Mouse (Mus musculus) forebrain, embryonic 12.5 days (tissue): ENCODE data around the gene Faah. TPM values are rescaled to one million over a fixed set of nuclear protein-coding genes. Genes with fewer than 3 reads are reported as not detected.

Source experiments
- ATAC-seq: fragments of 200-750 bp; cut with Nextera tagmentation; 2 replicates; pipeline ENCODE4 v1.8.0; 2017; ENCODE audit warnings: moderate TSS enrichment; ENCODE audit not compliant: low FRiP score
- H3K27ac ChIP-seq: fragments of 300-500 bp; sonication (generic); 2 replicates; pipeline ENCODE4 v1.5.1; 2016; ENCODE audit warnings: mild to moderate bottlenecking
- H3K27me3 ChIP-seq: fragments of 300-500 bp; sonication (generic); 2 replicates; pipeline ENCODE4 v1.6.1; 2016; ENCODE audit warnings: mild to moderate bottlenecking
- H3K36me3 ChIP-seq: fragments of 300-500 bp; sonication (generic); replicated peaks from 2 replicates; pipeline ENCODE4 v1.6.1; 2016; ENCODE audit warnings: mild to moderate bottlenecking
- H3K4me1 ChIP-seq: fragments of 300-500 bp; sonication (generic); 2 replicates; pipeline ENCODE4 v1.6.1; 2016
- H3K4me2 ChIP-seq: fragments of 300-500 bp; sonication (generic); 2 replicates; pipeline ENCODE4 v1.6.1; 2016; ENCODE audit warnings: mild to moderate bottlenecking, moderate library complexity
- H3K4me3 ChIP-seq: fragments of 300-500 bp; sonication (generic); replicated peaks from 2 replicates; pipeline ENCODE4 v1.5.1; 2016; ENCODE audit warnings: mild to moderate bottlenecking
- H3K9ac ChIP-seq: fragments of 300-500 bp; sonication (generic); 2 replicates; pipeline ENCODE4 v1.6.1; 2016; ENCODE audit warnings: mild to moderate bottlenecking
- H3K9me3 ChIP-seq: fragments of 300-500 bp; sonication (generic); 2 replicates; pipeline ENCODE4 v1.6.1; 2016
- WGBS: fragments of 180-500 bp; shearing (Covaris S2); methylation state at CpG from one replicate; pipeline ENCODE4 v1.1.7; 2016; 5-methylcytosine and 5-hydroxymethylcytosine counted together
- polyA plus RNA-seq: library from polyadenylated mRNA; unstranded; fragments of >200 nt; fragmentation: Nextera tagmentation; extraction: Ambion mirVana; gene quantifications from 2 replicates; pipeline ENCODE4 v1.2.1, GENCODE M21; 2016

Faah gene
- polyA plus RNA-seq, 1 experiment from 2014 or later, result 3.2 TPM

GRCm38 (mm10) chr4:115994662-115995375 lies 22.9 kb downstream of the Faah start:
- Histone ChIP-seq H3K4me3 (no peak overlapping the region), H3K27ac (no peak overlapping the region), H3K4me2 (no peak overlapping the region), H3K4me1 (no peaks in the 10 kb centered on the region), H3K9me3 (no peaks in the 10 kb centered on the region; the same call in 1 of the 2 replicates), H3K27me3 (peaks cover 11% of the 10 kb centered on the region; the same call in 1 of the 2 replicates), H3K9ac (no peak overlapping the region), H3K36me3 (no peaks in the 10 kb centered on the region)
- ATAC-seq, result no peak
- 87% methylated on average over 16 of the region's 16 CpGs for WGBS

DNA sequence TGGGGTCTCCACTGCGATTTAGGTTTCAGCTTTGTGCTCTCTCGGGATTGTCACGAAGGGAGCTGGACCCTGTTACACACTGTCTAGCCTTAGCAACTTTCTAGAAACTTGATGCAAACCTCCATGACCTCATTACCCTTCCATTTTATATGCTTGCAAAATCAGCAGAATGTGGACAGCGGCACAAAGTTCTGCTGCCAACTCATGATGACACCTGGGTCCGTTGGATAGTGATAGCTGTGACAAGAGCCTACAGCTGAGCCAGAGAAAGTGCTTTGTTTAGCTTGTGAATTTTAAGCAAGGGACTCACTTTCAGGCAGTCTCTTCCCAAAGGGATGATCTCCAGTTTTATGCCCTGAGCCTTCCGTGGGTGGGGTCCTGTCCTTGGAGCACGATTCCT lies 28.3 kb downstream of the Faah start:
- no peak overlapping the region for H3K9ac ChIP-seq
- no peak overlapping the region for H3K4me2 ChIP-seq
- H3K4me3 ChIP-seq, result no peak overlapping the region
- no peak for ATAC-seq
- H3K27ac ChIP-seq, result no peak overlapping the region
- 85% methylated on average over 7 of the region's 7 CpGs for WGBS
- peaks cover 31% of the 10 kb centered on the region for H3K27me3 ChIP-seq
- no peaks in the 10 kb centered on the region for H3K36me3 ChIP-seq
- H3K9me3 ChIP-seq, result no peaks in the 10 kb centered on the region; the same call in 1 of the 2 replicates
- peaks cover 2% of the 10 kb centered on the region; the same call in 1 of the 2 replicates for H3K4me1 ChIP-seq

DNA sequence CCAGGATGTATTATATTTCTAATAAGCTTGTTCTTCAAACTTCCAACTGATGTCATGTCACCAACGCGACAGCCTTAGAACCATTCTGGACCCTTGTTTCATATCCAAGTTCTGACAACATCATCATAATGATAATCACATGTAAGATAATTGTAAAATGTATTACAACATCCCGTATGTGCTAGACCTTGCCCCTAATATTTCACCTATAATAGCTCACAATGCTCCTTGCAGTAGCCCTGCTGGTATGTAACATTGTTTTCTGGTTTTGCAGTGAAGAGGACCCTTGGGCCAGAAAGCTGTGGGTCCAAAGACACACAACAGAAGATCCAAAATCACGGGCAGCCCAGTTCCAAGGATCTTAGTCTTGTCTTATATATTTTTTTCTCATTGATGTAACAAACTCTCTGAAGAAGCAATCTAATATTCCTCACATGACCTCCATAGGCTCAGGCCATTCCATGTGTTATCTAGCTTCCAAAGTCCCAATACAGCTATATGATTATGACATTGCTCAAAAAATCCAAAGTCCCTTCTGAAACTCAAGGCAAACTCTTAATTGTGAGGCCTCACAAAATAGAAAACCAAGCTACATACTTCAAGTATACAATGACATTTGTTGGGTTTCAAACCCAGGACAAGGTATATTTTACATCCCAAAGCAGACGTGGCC lies 29.7 kb downstream of the Faah start:
- H3K36me3 ChIP-seq, result no peaks in the 10 kb centered on the region
- peaks cover 4% of the 10 kb centered on the region; the same call in 1 of the 2 replicates for H3K4me1 ChIP-seq
- H3K27ac ChIP-seq, result no peak overlapping the region
- no peaks in the 10 kb centered on the region; the same call in 1 of the 2 replicates for H3K9me3 ChIP-seq
- 75% methylated on average over 5 of the region's 5 CpGs for WGBS
- H3K4me2 ChIP-seq, result no peak overlapping the region
- H3K27me3 ChIP-seq, result peaks cover 43% of the 10 kb centered on the region
- no peak for ATAC-seq
- no peak overlapping the region for H3K9ac ChIP-seq
- no peak overlapping the region for H3K4me3 ChIP-seq

DNA sequence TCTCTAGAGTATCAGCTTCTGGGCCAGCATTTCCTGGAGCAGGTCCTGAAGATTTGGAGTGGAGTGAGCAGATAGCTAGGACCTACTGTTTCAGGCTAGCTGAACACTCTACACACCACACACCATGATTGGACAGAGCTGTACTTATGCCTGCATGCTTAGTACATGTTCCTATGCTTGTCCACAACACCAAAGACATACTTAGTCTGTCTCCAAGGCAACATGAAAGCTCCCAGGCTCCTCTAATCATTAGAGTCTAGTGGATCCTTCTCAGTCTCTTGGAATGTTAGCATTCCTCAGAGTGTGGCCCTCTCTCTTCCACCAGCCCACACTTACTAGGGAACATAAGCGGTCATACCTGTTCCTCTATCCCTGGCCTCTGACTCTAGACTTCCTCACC lies 30.3 kb downstream of the Faah start:
- H3K4me3 ChIP-seq, result no peak overlapping the region
- no peak overlapping the region for H3K4me2 ChIP-seq
- 84% methylated on average over 1 of the region's 1 CpGs for WGBS
- no peak overlapping the region for H3K9ac ChIP-seq
- peaks cover 49% of the 10 kb centered on the region for H3K27me3 ChIP-seq
- H3K36me3 ChIP-seq, result no peaks in the 10 kb centered on the region
- no peaks in the 10 kb centered on the region; the same call in 1 of the 2 replicates for H3K9me3 ChIP-seq
- ATAC-seq, result no peak
- no peak overlapping the region for H3K27ac ChIP-seq
- peaks cover 4% of the 10 kb centered on the region; the same call in 1 of the 2 replicates for H3K4me1 ChIP-seq

DNA sequence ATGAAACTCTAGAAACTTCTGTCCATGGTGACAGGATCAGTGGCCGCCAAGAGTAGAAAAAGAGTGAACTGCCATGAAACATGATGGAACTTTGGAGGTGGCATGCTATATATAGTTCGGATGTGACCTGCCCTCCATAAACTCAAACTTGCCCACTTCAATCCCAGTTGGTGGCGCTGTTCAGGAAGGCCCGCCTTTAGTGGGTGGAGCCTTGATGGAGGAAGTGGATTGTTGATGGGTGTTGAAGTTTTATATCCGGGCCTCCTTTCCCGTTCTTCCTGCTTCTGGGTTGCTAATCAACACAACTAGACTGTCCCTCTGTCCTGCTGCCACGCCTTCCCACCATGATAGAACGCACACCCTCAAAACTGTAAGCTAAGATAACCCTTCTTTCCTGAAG lies 32.8 kb downstream of the Faah start:
- ATAC-seq, result no peak
- H3K9ac ChIP-seq, result no peak overlapping the region
- H3K27ac ChIP-seq, result no peak overlapping the region
- H3K9me3 ChIP-seq, result no peaks in the 10 kb centered on the region
- no peaks in the 10 kb centered on the region for H3K36me3 ChIP-seq
- WGBS, result 34% methylated on average over 8 of the region's 8 CpGs
- no peak overlapping the region for H3K4me3 ChIP-seq
- peaks cover 72% of the 10 kb centered on the region for H3K27me3 ChIP-seq
- H3K4me1 ChIP-seq, result peaks cover 11% of the 10 kb centered on the region
- H3K4me2 ChIP-seq, result no peak overlapping the region

DNA sequence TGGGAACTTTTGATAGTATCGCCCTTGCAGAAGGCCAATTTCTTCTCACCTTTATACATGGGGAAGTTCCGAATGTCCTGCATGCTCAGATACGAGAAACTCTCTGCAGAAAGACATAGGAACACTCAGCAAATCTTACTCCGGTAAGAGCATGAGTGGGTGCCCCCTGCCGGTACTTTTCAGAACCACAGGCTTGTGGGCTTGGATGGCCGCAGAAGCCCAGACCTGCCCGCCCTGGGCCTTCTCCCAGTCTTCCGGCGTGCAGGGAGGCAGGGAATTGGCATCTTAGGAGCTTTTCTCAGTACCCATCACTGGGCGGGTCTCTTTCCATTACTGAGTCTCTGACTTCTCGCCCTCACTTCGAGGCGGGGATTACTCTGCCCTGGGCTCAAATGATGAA lies 33.6 kb downstream of the Faah start:
- WGBS, result 3% methylated on average over 13 of the region's 13 CpGs
- ATAC-seq, result peak; percentile 34; the same call in 1 of the 2 replicates
- Histone ChIP-seq H3K27ac (no peak overlapping the region), H3K4me3 (no peak overlapping the region), H3K36me3 (no peaks in the 10 kb centered on the region), H3K27me3 (peaks cover 81% of the 10 kb centered on the region), H3K9me3 (no peaks in the 10 kb centered on the region), H3K4me1 (peaks cover 19% of the 10 kb centered on the region), H3K9ac (no peak overlapping the region), H3K4me2 (no peak overlapping the region)

DNA sequence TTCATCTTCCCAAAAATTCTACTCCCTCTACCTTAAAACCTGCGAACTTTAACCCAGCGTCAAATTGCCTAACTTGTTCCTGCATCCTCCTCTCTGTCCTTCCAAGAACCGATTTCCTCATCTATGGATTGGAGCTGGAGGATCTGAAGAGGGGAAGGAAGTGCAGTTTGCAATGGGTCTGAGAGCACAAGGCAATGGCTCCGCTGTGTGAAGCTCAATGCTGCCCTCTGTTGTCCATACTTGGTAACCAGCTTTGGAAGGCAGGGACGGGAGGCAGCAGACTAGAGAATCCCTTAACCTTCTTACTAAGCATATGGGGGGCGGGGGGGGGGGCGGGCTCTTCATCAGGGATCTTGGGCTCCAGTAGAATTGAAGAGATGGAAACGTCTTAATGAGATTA lies 37.0 kb downstream of the Faah start:
- under 1% methylated on average over 8 of the region's 8 CpGs for WGBS
- Histone ChIP-seq H3K27ac (no peak overlapping the region), H3K27me3 (peaks cover 95% of the 10 kb centered on the region), H3K9me3 (no peaks in the 10 kb centered on the region), H3K9ac (no peak overlapping the region), H3K4me3 (no peak overlapping the region), H3K4me2 (no peak overlapping the region), H3K4me1 (peaks cover 38% of the 10 kb centered on the region), H3K36me3 (no peaks in the 10 kb centered on the region)
- ATAC-seq, result peak; percentile 42; the same call in 1 of the 2 replicates

GRCm38 (mm10) chr4:115979437-115979836 lies 38.3 kb downstream of the Faah start:
- WGBS, result 1% methylated on average over 39 of the region's 39 CpGs
- Histone ChIP-seq H3K27ac (no peak overlapping the region), H3K9ac (peak overlapping the region; percentile 25; the same call in 1 of the 2 replicates), H3K4me2 (peak overlapping the region; percentile 54), H3K4me3 (peak overlapping the region; percentile 31), H3K9me3 (no peaks in the 10 kb centered on the region), H3K36me3 (no peaks in the 10 kb centered on the region), H3K27me3 (peaks cover 96% of the 10 kb centered on the region), H3K4me1 (peaks cover 40% of the 10 kb centered on the region)
- peak; percentile 50 for ATAC-seq

DNA sequence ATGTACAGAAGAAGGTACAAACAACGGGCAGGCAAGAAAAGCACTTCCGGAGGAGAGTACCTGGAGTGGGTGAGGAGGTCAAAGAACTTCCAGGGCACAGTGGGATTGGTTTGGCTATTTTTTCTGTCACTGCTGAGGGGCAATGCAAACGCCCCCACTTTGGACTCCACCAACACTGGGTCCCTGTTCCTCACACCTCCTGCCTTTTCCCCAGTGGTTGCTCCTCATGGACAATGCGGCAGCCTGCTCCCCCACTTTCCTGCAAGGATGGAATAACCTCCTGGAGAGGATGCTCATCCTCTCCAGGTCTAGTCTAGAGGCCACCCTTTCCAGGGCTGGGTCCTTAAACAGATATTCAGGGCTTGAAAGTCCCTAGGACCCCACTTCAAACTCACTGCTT lies 38.8 kb downstream of the Faah start:
- no peaks in the 10 kb centered on the region for H3K36me3 ChIP-seq
- 3% methylated on average over 4 of the region's 4 CpGs for WGBS
- H3K4me3 ChIP-seq, result peak overlapping the region; percentile 31
- no peak overlapping the region for H3K9ac ChIP-seq
- H3K9me3 ChIP-seq, result no peaks in the 10 kb centered on the region
- peaks cover 37% of the 10 kb centered on the region for H3K4me1 ChIP-seq
- H3K27ac ChIP-seq, result no peak overlapping the region
- peak overlapping the region; percentile 54 for H3K4me2 ChIP-seq
- peak; percentile 4; the same call in 1 of the 2 replicates for ATAC-seq
- H3K27me3 ChIP-seq, result peaks cover 97% of the 10 kb centered on the region

DNA sequence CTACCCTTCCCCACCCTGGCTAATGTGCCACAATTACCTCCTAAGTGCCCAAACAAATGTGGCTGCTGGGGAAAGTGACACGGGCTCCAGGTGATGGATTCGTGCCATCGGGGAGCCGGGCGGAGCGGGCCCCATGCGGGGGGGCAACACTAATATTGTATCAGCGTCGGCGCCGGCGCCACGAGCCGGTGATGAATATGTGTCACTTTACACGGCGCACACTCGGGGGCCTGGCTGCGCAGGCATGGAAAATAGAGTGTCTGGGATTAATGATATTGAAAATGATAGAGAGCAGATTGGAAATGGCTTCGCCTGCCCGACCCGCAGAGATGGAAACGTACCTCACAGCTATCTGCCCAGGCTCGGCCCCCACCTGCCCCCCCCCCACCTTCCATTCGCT lies 45.2 kb downstream of the Faah start:
- ATAC-seq, result no peak
- H3K27ac ChIP-seq, result no peak overlapping the region
- no peak overlapping the region for H3K4me3 ChIP-seq
- H3K9ac ChIP-seq, result no peak overlapping the region
- H3K36me3 ChIP-seq, result no peaks in the 10 kb centered on the region
- H3K9me3 ChIP-seq, result no peaks in the 10 kb centered on the region
- WGBS, result 70% methylated on average over 24 of the region's 24 CpGs
- no peak overlapping the region for H3K4me2 ChIP-seq
- H3K4me1 ChIP-seq, result peaks cover 27% of the 10 kb centered on the region; the same call in 1 of the 2 replicates
- peaks cover 99% of the 10 kb centered on the region for H3K27me3 ChIP-seq

DNA sequence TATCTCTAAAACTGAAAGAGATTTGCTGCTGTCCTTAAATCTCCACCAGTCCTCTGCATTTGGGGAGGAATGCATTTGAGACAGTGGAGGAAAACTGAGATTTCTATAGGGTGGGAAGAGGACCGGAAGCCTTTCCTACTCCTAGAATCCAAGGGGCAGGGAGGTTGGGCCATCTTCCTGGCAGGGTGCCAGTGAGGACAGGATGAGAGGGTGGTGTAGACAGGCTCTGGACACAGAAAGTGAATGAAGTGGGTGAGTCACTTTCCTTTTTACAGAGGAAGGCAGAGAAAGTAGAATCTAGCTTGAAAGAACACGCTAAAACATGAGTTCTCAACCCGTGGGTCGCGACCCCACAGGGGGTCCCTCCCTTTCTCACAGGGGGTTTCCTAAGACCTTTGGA lies 53.3 kb downstream of the Faah start:
- no peak overlapping the region for H3K9ac ChIP-seq
- H3K9me3 ChIP-seq, result no peaks in the 10 kb centered on the region
- H3K4me2 ChIP-seq, result no peak overlapping the region
- H3K27me3 ChIP-seq, result peaks cover 100% of the 10 kb centered on the region
- peaks cover 51% of the 10 kb centered on the region for H3K4me1 ChIP-seq
- no peak overlapping the region for H3K4me3 ChIP-seq
- 6% methylated on average over 5 of the region's 5 CpGs for whole genome bisulfite sequencing
- no peak for ATAC-seq
- H3K27ac ChIP-seq, result no peak overlapping the region
- no peaks in the 10 kb centered on the region for H3K36me3 ChIP-seq

DNA sequence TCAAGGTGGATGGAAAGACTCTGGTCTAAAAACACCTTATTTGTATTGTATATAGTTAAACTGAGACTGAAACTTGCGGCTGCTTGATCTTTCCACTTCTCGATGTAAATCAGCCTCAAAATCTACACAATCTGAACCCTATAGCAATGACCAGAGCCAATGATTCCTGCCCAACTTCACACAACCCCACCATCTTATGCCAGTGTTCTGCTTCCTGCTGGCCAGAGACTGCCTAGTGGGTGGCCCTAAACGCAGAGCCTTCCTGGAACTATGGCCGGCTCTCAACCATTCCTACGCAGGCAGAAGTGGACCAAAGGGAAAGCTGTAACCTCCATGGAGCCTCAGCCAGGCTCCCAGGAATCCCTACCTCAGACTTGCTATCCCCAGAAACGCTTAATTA lies 54.0 kb downstream of the Faah start:
- H3K4me2 ChIP-seq, result peak overlapping the region; percentile 83; the same call in 1 of the 2 replicates
- H3K27ac ChIP-seq, result no peak overlapping the region
- no peak overlapping the region for H3K9ac ChIP-seq
- 10% methylated on average over 6 of the region's 6 CpGs for WGBS
- no peaks in the 10 kb centered on the region for H3K36me3 ChIP-seq
- ATAC-seq, result peak; percentile 15; the same call in 1 of the 2 replicates
- H3K27me3 ChIP-seq, result peaks cover 100% of the 10 kb centered on the region
- no peak overlapping the region for H3K4me3 ChIP-seq
- no peaks in the 10 kb centered on the region for H3K9me3 ChIP-seq
- peaks cover 52% of the 10 kb centered on the region for H3K4me1 ChIP-seq
